Mouse (Mus musculus) cerebellum, adult 9-10 months (tissue): ENCODE results near the gene Gla.
"Not testable (repeated sequence)": the region's sequence is repeated elsewhere in the genome, so short reads cannot be mapped to it uniquely, and the experiment has no call there.

ENCODE experiments used
- DNase-seq: peaks from one replicate; pipeline ENCODE4 v3.0.0; 2022

Gene Gla

GRCm38 (mm10) chrX:134586447-134586846, 14.5 kb downstream of the Gla start:
- DNase-seq: no peak

- peak; percentile 90 for DNase-seq
Measured at GRCm38 (mm10) chrX:134585103-134586002, 15.6 kb downstream of the Gla start, which contains the start of gene Rpl36a. Rpl36a (plus strand) TSS chrX:134585654.

GRCm38 (mm10) chrX:134582888-134583669, 17.8 kb downstream of the Gla start, which contains the start of gene Btk:
Btk (minus strand) TSS chrX:134583570.
- no peak for DNase-seq

GRCm38 (mm10) chrX:134582270-134582669, 18.7 kb downstream of the Gla start:
- no peak for DNase-seq

GRCm38 (mm10) chrX:134580528-134581305, 20.2 kb downstream of the Gla start:
- DNase-seq: no peak

- DNase-seq: no peak
Measured at GRCm38 (mm10) chrX:134577896-134578295, 23.0 kb downstream of the Gla start.

GRCm38 (mm10) chrX:134566536-134567222, 34.2 kb downstream of the Gla start:
- no peak for DNase-seq

GRCm38 (mm10) chrX:134564326-134564725, 36.6 kb downstream of the Gla start:
- DNase-seq: no peak

GRCm38 (mm10) chrX:134554425-134554824, 46.5 kb downstream of the Gla start:
- DNase-seq: no peak

GRCm38 (mm10) chrX:134553326-134553725, 47.6 kb downstream of the Gla start:
- no peak for DNase-seq

- DNase-seq: peak; percentile 66
Measured at GRCm38 (mm10) chrX:134550903-134551302, 50.0 kb downstream of the Gla start.

GRCm38 (mm10) chrX:134547330-134547729, 53.6 kb downstream of the Gla start:
- no peak for DNase-seq

GRCm38 (mm10) chrX:134541955-134542308, 59.0 kb downstream of the Gla start:
- no peak for DNase-seq

GRCm38 (mm10) chrX:134541145-134541954, 59.6 kb downstream of the Gla start, which contains the start of gene Timm8a1:
Timm8a1 (minus strand) TSS chrX:134541865.
- DNase-seq: peak; percentile 32

- DNase-seq: no peak
Measured at GRCm38 (mm10) chrX:134540414-134541135, 60.4 kb downstream of the Gla start.

- DNase-seq: not testable (repeated sequence)
Measured at GRCm38 (mm10) chrX:134539795-134540194, 61.1 kb downstream of the Gla start.
